8 mouse cellular contexts compared by ENCODE assay signal in the genomic region with DNA sequence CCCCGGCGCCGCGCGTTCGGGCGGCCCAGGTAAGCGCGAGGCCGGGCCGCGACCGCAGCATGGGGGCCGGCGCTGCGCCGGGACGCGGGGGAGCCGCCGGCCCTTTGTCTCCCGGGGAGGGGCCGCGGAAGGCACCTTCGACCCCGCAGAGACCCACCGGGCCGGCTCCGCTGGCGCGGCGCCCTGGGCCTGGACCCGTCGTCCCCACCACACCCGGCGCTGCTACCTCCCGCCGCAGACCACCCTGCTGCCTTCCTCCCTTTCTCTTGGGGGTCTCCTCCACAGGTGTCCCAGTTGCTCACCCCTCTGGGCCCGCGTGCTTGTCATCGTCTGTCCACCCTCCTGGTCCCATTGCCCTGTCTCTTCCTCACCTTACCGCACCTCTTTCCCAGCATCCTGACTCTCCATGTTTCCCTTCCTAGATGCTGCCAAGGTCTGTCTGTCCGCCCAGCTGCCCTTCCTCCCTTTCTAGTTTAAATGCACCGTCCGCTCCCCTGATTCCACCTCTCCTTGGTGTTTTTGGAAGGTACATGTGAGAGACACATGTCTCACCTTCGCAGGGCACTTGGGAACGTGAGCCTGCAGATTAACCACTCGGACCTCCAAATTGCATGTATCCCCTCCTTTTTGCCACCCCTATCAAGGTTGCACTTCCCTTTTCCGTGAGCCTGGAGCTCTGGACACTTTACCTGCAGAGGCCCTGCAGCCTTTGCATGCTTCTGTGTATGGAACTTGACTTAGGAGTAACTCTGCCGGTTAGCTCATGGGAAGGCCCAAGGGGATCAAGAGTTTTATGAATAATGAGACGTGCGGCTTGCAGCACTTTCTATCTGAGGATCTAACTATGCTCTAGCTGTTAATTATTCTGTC. TPM values are rescaled to one million over a fixed set of nuclear protein-coding genes. Genes with fewer than 3 reads are reported as not detected.
DNase-seq lines count a peak whose midpoint lies in the region; ATAC-seq and TF ChIP-seq lines count a peak whose summit lies in the region.

No protein-coding gene starts in this region.

- H3K9me3 ChIP-seq in kidney, embryonic 14.5 days (ENCODE audit: control insufficient read depth, low read length): no peaks in the 10 kb centered on the region
- H3K9me3 ChIP-seq in MEL (replicated peaks; ENCODE audit: insufficient read depth, low read length): no peaks in the 10 kb centered on the region
- H3K9me3 ChIP-seq in embryonic facial prominence, embryonic 14.5 days (ENCODE audit: control insufficient read depth, low read length): no peaks in the 10 kb centered on the region
- no peaks in the 10 kb centered on the region for H3K9me3 ChIP-seq in kidney, postnatal 0 days (replicated peaks; ENCODE audit: low read length)

- no peaks in the 10 kb centered on the region for H3K27me3 ChIP-seq in kidney, embryonic 14.5 days (ENCODE audit: control insufficient read depth, insufficient read depth, low read length)
- no peaks in the 10 kb centered on the region for H3K27me3 ChIP-seq in MEL (ENCODE audit: control insufficient read depth in 1 of 2, insufficient read depth in 2 of 2, low read length in 2 of 2)
- no peaks in the 10 kb centered on the region for H3K27me3 ChIP-seq in embryonic facial prominence, embryonic 14.5 days (replicated peaks; ENCODE audit: control insufficient read depth, insufficient read depth, low read length)
- H3K27me3 ChIP-seq in kidney, postnatal 0 days (ENCODE audit: insufficient read depth, low read length): no peaks in the 10 kb centered on the region

- no peak for TF ChIP-seq EP300 in MEL (IDR thresholded peaks at IDR 0.05; ENCODE audit: low read depth in 1 of 2, low read length in 2 of 2)

- H3K36me3 ChIP-seq in kidney, embryonic 14.5 days (ENCODE audit: control insufficient read depth, insufficient read depth, low read length): no peaks in the 10 kb centered on the region
- peaks cover 0 to 7% of the 10 kb centered on the region in 2 experiments; a peak in 2 of 4 replicates for H3K36me3 ChIP-seq in MEL (ENCODE audit: control insufficient read depth in 1 of 2, insufficient read depth in 2 of 2, low read length in 2 of 2)
- no peaks in the 10 kb centered on the region for H3K36me3 ChIP-seq in embryonic facial prominence, embryonic 14.5 days (ENCODE audit: control insufficient read depth, insufficient read depth, low read length)
- H3K36me3 ChIP-seq in kidney, postnatal 0 days (ENCODE audit: insufficient read depth, low read length): no peaks in the 10 kb centered on the region

- TF ChIP-seq RAD21 in MEL (IDR thresholded peaks at IDR 0.05; ENCODE audit: low read depth, low read length): no peak

- peak overlapping the region; percentile 90 for H3K4me2 ChIP-seq in kidney, embryonic 14.5 days (replicated peaks; ENCODE audit: low read depth, low read length)
- peak overlapping the region; percentile 95 for H3K4me2 ChIP-seq in embryonic facial prominence, embryonic 14.5 days (ENCODE audit: low read depth, low read length)
- peak overlapping the region; percentile 92 for H3K4me2 ChIP-seq in kidney, postnatal 0 days (ENCODE audit: low read length)

- peaks cover 1% of the 10 kb centered on the region; the same call in 1 of the 2 replicates for H3K79me2 ChIP-seq in MEL (ENCODE audit: control insufficient read depth, insufficient read depth, low read length, poor library complexity)

- no peak for ATAC-seq in kidney, embryonic 14.5 days (ENCODE audit: low FRiP score, low TSS enrichment)
- ATAC-seq in embryonic facial prominence, embryonic 14.5 days (ENCODE audit: low read depth): peak; percentile 8; the same call in 1 of the 2 replicates
- ATAC-seq in kidney, postnatal 0 days (replicated peaks; ENCODE audit: low FRiP score, low read depth): no peak
- ATAC-seq in activated CD4-positive, CD25-positive, alpha-beta regulatory T cell, adult 4 months: no peak
- no peak for ATAC-seq in monocyte, adult 5-6 weeks (replicated peaks; ENCODE audit: insufficient number of reproducible peaks, low FRiP score, low TSS enrichment, poor library complexity, severe bottlenecking)

- H3K9ac ChIP-seq in kidney, embryonic 14.5 days (ENCODE audit: low read depth, low read length): peak overlapping the region; percentile 89
- peak overlapping the region; percentile 67 for H3K9ac ChIP-seq in MEL (ENCODE audit: control insufficient read depth, low read depth, low read length, poor library complexity, severe bottlenecking)
- H3K9ac ChIP-seq in embryonic facial prominence, embryonic 14.5 days (ENCODE audit: low read depth, low read length): peak overlapping the region; percentile 95
- peak overlapping the region; percentile 95 for H3K9ac ChIP-seq in kidney, postnatal 0 days (ENCODE audit: low read depth, low read length)

- TF ChIP-seq CTCF in MEL (IDR thresholded peaks at IDR 0.05 in 2 of 3, conservative IDR thresholded peaks at IDR 0.05 in 1 of 3; ENCODE audit: control insufficient read depth in 1 of 3, insufficient read depth in 1 of 3, low read depth in 2 of 3, low read length in 3 of 3, poor library complexity in 1 of 3, severe bottlenecking in 1 of 3): no peak
- TF ChIP-seq CTCF in kidney, postnatal 0 days (IDR thresholded peaks at IDR 0.05; ENCODE audit: low read depth): no peak

- no peak for TF ChIP-seq POLR2A in MEL (IDR thresholded peaks at IDR 0.05; ENCODE audit: control insufficient read depth in 1 of 2, insufficient read depth in 1 of 2, low read depth in 1 of 2, low read length in 2 of 2, poor library complexity in 1 of 2)

- no peak overlapping the region; the same call in 1 of the 2 replicates for H3K27ac ChIP-seq in kidney, embryonic 14.5 days (ENCODE audit: low read depth, low read length)
- H3K27ac ChIP-seq in MEL (ENCODE audit: control insufficient read depth, low read depth, low read length): no peak overlapping the region
- H3K27ac ChIP-seq in embryonic facial prominence, embryonic 14.5 days (replicated peaks; ENCODE audit: low read depth, low read length): peak overlapping the region; percentile 63
- peak overlapping the region; percentile 82 for H3K27ac ChIP-seq in kidney, postnatal 0 days

- no peak for DNase-seq in kidney, postnatal 36 days
- DNase-seq in MEL (ENCODE audit: low read depth, low spot score): peak; percentile 48
- no peak for DNase-seq in embryonic facial prominence, embryonic 14.5 days (ENCODE audit: low spot score)
- DNase-seq in kidney, postnatal 0 days (ENCODE audit: low spot score): peak; percentile 12
- peak; percentile 49 for DNase-seq in neural tube, embryonic 10.5 days (ENCODE audit: extremely low spot score, low spot score)

- H3K4me3 ChIP-seq in kidney, embryonic 14.5 days (ENCODE audit: low read length): peak overlapping the region; percentile 78
- peak overlapping the region; percentile 61 to 65 for H3K4me3 ChIP-seq in MEL (ENCODE audit: control insufficient read depth in 1 of 2, insufficient read depth in 1 of 2, low read depth in 2 of 2, low read length in 2 of 2)
- H3K4me3 ChIP-seq in embryonic facial prominence, embryonic 14.5 days (ENCODE audit: low read depth, low read length): peak overlapping the region; percentile 87
- peak overlapping the region; percentile 83 for H3K4me3 ChIP-seq in kidney, postnatal 0 days (replicated peaks; ENCODE audit: low read depth, low read length)

- WGBS in kidney, embryonic 14.5 days: 3% methylated on average over 50 of the region's 52 CpGs
- 3% methylated on average over 29 of the region's 52 CpGs for WGBS in embryonic facial prominence, embryonic 14.5 days
- WGBS in kidney, postnatal 0 days: 5% methylated on average over 31 of the region's 52 CpGs

- peaks cover 13% of the 10 kb centered on the region for H3K4me1 ChIP-seq in kidney, embryonic 14.5 days (ENCODE audit: control insufficient read depth, insufficient read depth, low read length)
- peaks cover 2 to 11% of the 10 kb centered on the region in 2 experiments; a peak in 3 of 4 replicates for H3K4me1 ChIP-seq in MEL (ENCODE audit: control insufficient read depth in 1 of 2, insufficient read depth in 2 of 2, low read length in 2 of 2)
- peaks cover 7% of the 10 kb centered on the region; the same call in 1 of the 2 replicates for H3K4me1 ChIP-seq in embryonic facial prominence, embryonic 14.5 days (ENCODE audit: control insufficient read depth, insufficient read depth, low read length)
- peaks cover 7% of the 10 kb centered on the region; the same call in 1 of the 2 replicates for H3K4me1 ChIP-seq in kidney, postnatal 0 days (replicated peaks; ENCODE audit: insufficient read depth, low read length)

RNA-seq across cellular contexts. Expression of a gene that starts 0.6 kb away (rescaled TPM):
- polyA plus RNA-seq in kidney, embryonic 14.5 days (2014; fragmentation: Nextera tagmentation; extraction: Ambion mirVana): 66.6 and 71.4 TPM in 2 replicates
- 10.8 and 12.7 TPM in 2 replicates for total RNA-seq in MEL (2012; rRNA removed)
- polyA plus RNA-seq in MEL (2012; ENCODE audit: insufficient read depth in 1 of 2, insufficient read length in 2 of 2, low read depth in 1 of 2, low replicate concordance in 2 of 2, missing spikeins in 1 of 2): 10 to 100 TPM in 1 of 2 experiments, not detected in 1; 20.2 TPM
- polyA plus RNA-seq in embryonic facial prominence, embryonic 14.5 days (2014; fragmentation: Nextera tagmentation; extraction: Ambion mirVana): 68.7 and 81.8 TPM in 2 replicates
- 63.3 and 66.3 TPM in 2 replicates for polyA plus RNA-seq in kidney, postnatal 0 days (2015; fragmentation: Nextera tagmentation; extraction: Ambion mirVana)
- 1 to 10 TPM in 1 of 2 experiments, under 1 TPM in 1; 0.28 to 1.4 TPM for polyA plus RNA-seq in activated CD4-positive, CD25-positive, alpha-beta regulatory T cell, adult 4 months (2017; shearing (Covaris generic))
- 2.7 to 6.5 TPM (median 4.1 TPM) in 3 replicates for total RNA-seq in monocyte, adult 5-6 weeks (2017)

RNA-seq across cellular contexts. Expression of a gene that starts 33.6 kb away (rescaled TPM):
- polyA plus RNA-seq in kidney, embryonic 14.5 days (2014; fragmentation: Nextera tagmentation; extraction: Ambion mirVana): 45.7 and 47.3 TPM in 2 replicates
- 24.0 and 25.0 TPM in 2 replicates for total RNA-seq in MEL (2012; rRNA removed)
- 10 to 100 TPM in 1 of 2 experiments, not detected in 1; 26.2 TPM for polyA plus RNA-seq in MEL (2012; ENCODE audit: insufficient read depth in 1 of 2, insufficient read length in 2 of 2, low read depth in 1 of 2, low replicate concordance in 2 of 2, missing spikeins in 1 of 2)
- 45.1 and 48.1 TPM in 2 replicates for polyA plus RNA-seq in embryonic facial prominence, embryonic 14.5 days (2014; fragmentation: Nextera tagmentation; extraction: Ambion mirVana)
- polyA plus RNA-seq in kidney, postnatal 0 days (2015; fragmentation: Nextera tagmentation; extraction: Ambion mirVana): 31.1 and 31.7 TPM in 2 replicates
- 10 to 100 TPM; 26.0 to 30.0 TPM for polyA plus RNA-seq in activated CD4-positive, CD25-positive, alpha-beta regulatory T cell, adult 4 months (2017; shearing (Covaris generic))
- 10.3 to 60.8 TPM (median 52.7 TPM) in 3 replicates for total RNA-seq in monocyte, adult 5-6 weeks (2017)

RNA-seq across cellular contexts. Expression of a gene that starts 33.6 kb away (rescaled TPM):
- 12.7 and 15.5 TPM in 2 replicates for polyA plus RNA-seq in kidney, embryonic 14.5 days (2014; fragmentation: Nextera tagmentation; extraction: Ambion mirVana)
- 18.9 and 22.3 TPM in 2 replicates for total RNA-seq in MEL (2012; rRNA removed)
- polyA plus RNA-seq in MEL (2012; ENCODE audit: insufficient read depth in 1 of 2, insufficient read length in 2 of 2, low read depth in 1 of 2, low replicate concordance in 2 of 2, missing spikeins in 1 of 2): 10 to 100 TPM in 1 of 2 experiments, not detected in 1; 19.8 TPM
- polyA plus RNA-seq in embryonic facial prominence, embryonic 14.5 days (2014; fragmentation: Nextera tagmentation; extraction: Ambion mirVana): 7.2 and 8.9 TPM in 2 replicates
- 9.6 and 13.5 TPM in 2 replicates for polyA plus RNA-seq in kidney, postnatal 0 days (2015; fragmentation: Nextera tagmentation; extraction: Ambion mirVana)
- 1 to 10 TPM; 8.1 to 8.6 TPM for polyA plus RNA-seq in activated CD4-positive, CD25-positive, alpha-beta regulatory T cell, adult 4 months (2017; shearing (Covaris generic))
- total RNA-seq in monocyte, adult 5-6 weeks (2017): 4.4 to 8.3 TPM (median 8.2 TPM) in 3 replicates

RNA-seq across cellular contexts. Expression of a gene that starts 41.4 kb away (rescaled TPM):
- polyA plus RNA-seq in kidney, embryonic 14.5 days (2014; fragmentation: Nextera tagmentation; extraction: Ambion mirVana): 0.38 TPM in 1 of 2 replicates, not detected in the other
- not detected in 2 replicates for total RNA-seq in MEL (2012; rRNA removed)
- polyA plus RNA-seq in MEL (2012; ENCODE audit: insufficient read depth in 1 of 2, insufficient read length in 2 of 2, low read depth in 1 of 2, low replicate concordance in 2 of 2, missing spikeins in 1 of 2): not detected
- not detected in 2 replicates for polyA plus RNA-seq in embryonic facial prominence, embryonic 14.5 days (2014; fragmentation: Nextera tagmentation; extraction: Ambion mirVana)
- polyA plus RNA-seq in kidney, postnatal 0 days (2015; fragmentation: Nextera tagmentation; extraction: Ambion mirVana): not detected in 2 replicates
- polyA plus RNA-seq in activated CD4-positive, CD25-positive, alpha-beta regulatory T cell, adult 4 months (2017; shearing (Covaris generic)): under 1 TPM in 1 of 2 experiments, not detected in 1; 0.74 TPM
- total RNA-seq in monocyte, adult 5-6 weeks (2017): not detected in 3 replicates

Comparison
In these comparisons a context has a peak if more than half of its experiments do, and no peak if none do; other contexts are left out.
1. H3K27ac ChIP-seq: peak in embryonic facial prominence, embryonic 14.5 days (single experiment) and kidney, postnatal 0 days (single experiment); none in kidney, embryonic 14.5 days (single experiment) and MEL (single experiment).
2. DNase-seq: peak in MEL (single experiment), kidney, postnatal 0 days (single experiment) and neural tube, embryonic 10.5 days (single experiment); none in kidney, postnatal 36 days (0 of 2) and embryonic facial prominence, embryonic 14.5 days (single experiment).
3. Peak in every context shown above with its lines, with median percentiles within 50 percentile points of each other: H3K4me2 ChIP-seq, H3K4me3 ChIP-seq and H3K9ac ChIP-seq.